Mouse (Mus musculus) liver, embryonic 13.5 days (tissue): ENCODE results near the gene Tubb2b. TPM values are rescaled to one million over a fixed set of nuclear protein-coding genes. Genes with fewer than 3 reads are reported as not detected.
A peak's percentile ranks its signal among the peaks of the same experiment; 100 is the strongest.

Source experiments
- ATAC-seq: fragments of 200-750 bp; cut with Nextera tagmentation; 2 replicates; pipeline ENCODE4 v1.8.0; 2017; ENCODE audit warnings: low read depth, mild to moderate bottlenecking, moderate number of reproducible peaks, moderate library complexity
- DNase-seq: peaks from one replicate; pipeline ENCODE4 v3.0.0; 2022
- H3K27ac ChIP-seq: fragments of 300-500 bp; sonication (generic); 2 replicates; pipeline ENCODE4 v1.5.1; 2015; ENCODE audit warnings: moderate library complexity, mild to moderate bottlenecking, inconsistent platforms
- H3K27me3 ChIP-seq: fragments of 300-500 bp; sonication (generic); 2 replicates; pipeline ENCODE4 v1.6.1; 2015; ENCODE audit warnings: mild to moderate bottlenecking, inconsistent platforms
- H3K36me3 ChIP-seq: fragments of 300-500 bp; sonication (generic); 2 replicates; pipeline ENCODE4 v1.6.1; 2015; ENCODE audit warnings: mild to moderate bottlenecking, inconsistent platforms
- H3K4me1 ChIP-seq: fragments of 300-500 bp; sonication (generic); replicated peaks from 2 replicates; pipeline ENCODE4 v1.6.1; 2015; ENCODE audit warnings: inconsistent platforms
- H3K4me2 ChIP-seq: fragments of 300-500 bp; sonication (generic); 2 replicates; pipeline ENCODE4 v1.6.1; 2015; ENCODE audit warnings: inconsistent platforms, mild to moderate bottlenecking, moderate library complexity
- H3K4me3 ChIP-seq: fragments of 300-500 bp; sonication (generic); replicated peaks from 2 replicates; pipeline ENCODE4 v1.5.1; 2015; ENCODE audit warnings: mild to moderate bottlenecking, inconsistent platforms
- H3K9ac ChIP-seq: fragments of 300-500 bp; sonication (generic); 2 replicates; pipeline ENCODE4 v1.6.1; 2015; ENCODE audit warnings: mild to moderate bottlenecking, inconsistent platforms
- H3K9me3 ChIP-seq: fragments of 300-500 bp; sonication (generic); replicated peaks from 2 replicates; pipeline ENCODE4 v1.6.1; 2016; ENCODE audit warnings: inconsistent platforms
- WGBS: fragments of 180-500 bp; shearing (Covaris S2); methylation state at CpG from one replicate; pipeline ENCODE4 v1.1.7; 2015; ENCODE audit not compliant: insufficient replicate concordance; 5-methylcytosine and 5-hydroxymethylcytosine counted together
- polyA plus RNA-seq: library from polyadenylated mRNA; unstranded; fragments of >200 nt; fragmentation: Nextera tagmentation; extraction: Ambion mirVana; gene quantifications from 2 replicates; pipeline ENCODE4 v1.2.1, GENCODE M21; 2015

The Tubb2b gene
- polyA plus RNA-seq, 1 experiment from 2014 or later: 1.5 TPM

DNA sequence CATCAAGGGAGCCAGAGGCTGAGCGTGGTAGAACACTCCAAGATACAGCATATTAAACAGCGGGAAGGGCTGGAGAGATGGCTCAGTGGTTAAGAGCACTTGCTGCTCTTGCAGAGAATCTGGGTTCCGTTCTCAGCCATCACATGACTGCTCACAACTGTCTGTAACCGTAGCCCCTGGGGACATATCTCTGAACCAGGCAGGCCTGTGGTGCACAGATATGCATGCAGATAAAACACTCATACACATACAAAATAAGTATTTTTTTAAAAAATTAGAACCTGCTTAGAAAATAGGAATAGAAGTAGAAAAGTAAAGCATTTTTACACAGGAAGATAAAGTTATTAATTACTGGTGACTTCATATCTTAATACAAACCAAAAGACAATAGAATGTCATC is 11.4 kb downstream of the Tubb2b start:
- Histone ChIP-seq H3K4me3 (no peak overlapping the region), H3K4me2 (peak overlapping the region; percentile 12; the same call in 1 of the 2 replicates), H3K9me3 (no peaks in the 10 kb centered on the region), H3K27me3 (no peaks in the 10 kb centered on the region), H3K36me3 (no peaks in the 10 kb centered on the region), H3K4me1 (peaks cover 37% of the 10 kb centered on the region), H3K9ac (no peak overlapping the region), H3K27ac (no peak overlapping the region)
- ATAC-seq (peak; percentile 86), DNase-seq (peak; percentile 66)
- WGBS: 19% methylated on average over 4 of the region's 4 CpGs

- 33% methylated on average over 6 of the region's 6 CpGs for WGBS
- H3K27me3 ChIP-seq: no peaks in the 10 kb centered on the region
- no peaks in the 10 kb centered on the region for H3K9me3 ChIP-seq
- DNase-seq (no peak), ATAC-seq (peak; percentile 51; the same call in 1 of the 2 replicates)
- H3K4me1 ChIP-seq: peaks cover 37% of the 10 kb centered on the region
- no peak overlapping the region for H3K4me3 ChIP-seq
- H3K9ac ChIP-seq: no peak overlapping the region
- H3K36me3 ChIP-seq: no peaks in the 10 kb centered on the region
- H3K27ac ChIP-seq: no peak overlapping the region
- H3K4me2 ChIP-seq: no peak overlapping the region
Observed at GRCm38 (mm10) chr13:34116508-34116907, 13.8 kb downstream of the Tubb2b start.

GRCm38 (mm10) chr13:34114654-34115053 is 15.6 kb downstream of the Tubb2b start:
- Histone ChIP-seq H3K9ac (no peak overlapping the region), H3K4me3 (no peak overlapping the region), H3K27me3 (0 out of 2 replicates have a peak, but pooled peaks cover 4% of the 10 kb centered on the region), H3K9me3 (no peaks in the 10 kb centered on the region), H3K4me2 (no peak overlapping the region), H3K36me3 (no peaks in the 10 kb centered on the region), H3K27ac (no peak overlapping the region), H3K4me1 (peaks cover 32% of the 10 kb centered on the region)
- ATAC-seq (no peak), DNase-seq (no peak)
- 43% methylated on average over 4 of the region's 4 CpGs for WGBS

GRCm38 (mm10) chr13:34113086-34113485 is 17.2 kb downstream of the Tubb2b start:
- WGBS: 81% methylated on average over 3 of the region's 3 CpGs
- no peaks in the 10 kb centered on the region for H3K9me3 ChIP-seq
- H3K4me3 ChIP-seq: no peak overlapping the region
- DNase-seq (no peak), ATAC-seq (no peak)
- H3K4me1 ChIP-seq: peaks cover 20% of the 10 kb centered on the region
- H3K27me3 ChIP-seq: 0 out of 2 replicates have a peak, but pooled peaks cover 4% of the 10 kb centered on the region
- no peaks in the 10 kb centered on the region for H3K36me3 ChIP-seq
- H3K27ac ChIP-seq: no peak overlapping the region
- H3K9ac ChIP-seq: no peak overlapping the region
- no peak overlapping the region for H3K4me2 ChIP-seq

GRCm38 (mm10) chr13:34112369-34113081 is 17.7 kb downstream of the Tubb2b start:
- Histone ChIP-seq H3K9me3 (no peaks in the 10 kb centered on the region), H3K27ac (no peak overlapping the region), H3K4me1 (peaks cover 20% of the 10 kb centered on the region), H3K4me3 (no peak overlapping the region), H3K9ac (no peak overlapping the region), H3K36me3 (no peaks in the 10 kb centered on the region), H3K4me2 (no peak overlapping the region), H3K27me3 (0 out of 2 replicates have a peak, but pooled peaks cover 4% of the 10 kb centered on the region)
- ATAC-seq (no peak), DNase-seq (no peak)
- 74% methylated on average over 5 of the region's 5 CpGs for WGBS

DNA sequence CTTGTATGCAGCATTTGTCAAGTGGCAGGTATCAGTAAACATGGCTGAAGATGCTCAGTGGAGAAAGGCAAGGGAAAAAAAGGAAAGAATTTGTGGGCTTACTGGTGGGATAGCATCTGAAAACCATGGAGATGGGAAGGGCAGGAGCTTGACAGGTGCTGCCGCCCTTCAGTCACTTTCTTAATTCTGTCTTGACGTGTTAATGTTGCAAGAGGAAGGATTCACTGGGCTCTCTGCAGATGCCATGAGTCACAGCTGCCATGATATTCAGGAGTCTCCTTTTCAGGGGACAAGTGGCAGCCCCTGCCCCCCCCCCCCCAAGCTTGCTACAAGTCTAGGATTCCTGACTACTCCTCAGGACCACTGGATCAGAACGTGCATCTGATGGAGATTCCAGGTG is 18.4 kb downstream of the Tubb2b start:
- WGBS: 74% methylated on average over 3 of the region's 3 CpGs
- ATAC-seq: no peak
- H3K4me2 ChIP-seq: no peak overlapping the region

DNA sequence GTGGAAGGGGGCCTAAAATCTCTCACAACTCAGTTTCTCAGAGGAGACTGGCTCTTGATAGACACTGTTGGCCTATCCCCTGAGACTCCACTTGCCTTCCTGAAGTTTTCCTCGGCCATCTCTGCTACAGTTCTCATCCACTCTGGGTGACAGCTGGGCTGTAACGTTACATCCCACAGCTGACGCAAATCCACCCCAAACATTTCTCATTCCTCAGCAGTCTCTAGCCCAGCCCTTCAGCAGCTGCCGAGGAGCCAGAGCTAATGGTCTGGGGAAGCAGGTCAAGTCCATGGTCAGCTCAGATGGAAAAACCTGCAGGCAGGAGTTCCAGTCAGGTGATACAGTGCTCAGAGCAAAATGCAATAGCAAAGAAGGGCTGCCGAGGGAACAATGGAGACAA is 19.2 kb downstream of the Tubb2b start:
- Histone ChIP-seq H3K27me3 (0 out of 2 replicates have a peak, but pooled peaks cover 4% of the 10 kb centered on the region), H3K9ac (no peak overlapping the region), H3K4me1 (peaks cover 17% of the 10 kb centered on the region), H3K4me3 (no peak overlapping the region), H3K27ac (no peak overlapping the region), H3K36me3 (no peaks in the 10 kb centered on the region), H3K4me2 (no peak overlapping the region), H3K9me3 (no peaks in the 10 kb centered on the region)
- 61% methylated on average over 5 of the region's 5 CpGs for WGBS
- DNase-seq: no peak
- ATAC-seq: no peak

More for the DNA sequence above, 18.4 kb downstream of the Tubb2b start:
- Histone ChIP-seq H3K27me3 (0 out of 2 replicates have a peak, but pooled peaks cover 4% of the 10 kb centered on the region), H3K36me3 (no peaks in the 10 kb centered on the region), H3K27ac (no peak overlapping the region), H3K9ac (no peak overlapping the region), H3K4me1 (peaks cover 22% of the 10 kb centered on the region), H3K9me3 (no peaks in the 10 kb centered on the region), H3K4me3 (no peak overlapping the region)
- no peak for DNase-seq

GRCm38 (mm10) chr13:34109677-34110058 is 20.6 kb downstream of the Tubb2b start:
- Histone ChIP-seq H3K4me2 (no peak overlapping the region), H3K36me3 (no peaks in the 10 kb centered on the region), H3K27me3 (0 out of 2 replicates have a peak, but pooled peaks cover 4% of the 10 kb centered on the region), H3K4me1 (peaks cover 11% of the 10 kb centered on the region), H3K27ac (no peak overlapping the region), H3K4me3 (no peak overlapping the region), H3K9me3 (no peaks in the 10 kb centered on the region), H3K9ac (no peak overlapping the region)
- ATAC-seq: no peak
- no peak for DNase-seq
- 68% methylated on average over 4 of the region's 4 CpGs for WGBS

- Histone ChIP-seq H3K9ac (no peak overlapping the region), H3K4me1 (peaks cover 6% of the 10 kb centered on the region), H3K9me3 (no peaks in the 10 kb centered on the region; the same call in 1 of the 2 replicates), H3K4me3 (no peak overlapping the region), H3K4me2 (no peak overlapping the region), H3K27me3 (0 out of 2 replicates have a peak, but pooled peaks cover 4% of the 10 kb centered on the region), H3K36me3 (no peaks in the 10 kb centered on the region), H3K27ac (no peak overlapping the region)
- 61% methylated on average over 4 of the region's 4 CpGs for WGBS
- no peak for DNase-seq
- no peak for ATAC-seq
Observed at GRCm38 (mm10) chr13:34109035-34109676, 21.1 kb downstream of the Tubb2b start.

DNA sequence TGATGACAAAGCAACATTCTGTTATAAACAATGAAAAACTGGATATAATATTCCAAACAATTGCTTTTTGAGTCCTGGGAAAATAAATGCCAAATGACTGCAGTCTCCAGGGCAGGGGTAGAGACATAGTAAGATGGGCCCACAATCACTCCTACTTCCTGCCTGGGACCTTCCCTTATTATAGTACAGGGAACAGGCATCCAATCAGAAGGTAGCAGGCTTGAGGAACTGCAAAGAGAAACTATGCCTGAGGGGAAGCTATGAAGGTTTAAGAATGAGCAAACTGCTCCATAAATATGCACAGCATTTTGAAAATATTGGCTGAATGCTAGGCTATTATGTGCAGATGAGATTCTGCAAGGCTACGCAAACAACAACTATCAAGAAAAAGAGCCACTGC is 23.3 kb downstream of the Tubb2b start:
- ATAC-seq (no peak), DNase-seq (no peak)
- peaks cover 10% of the 10 kb centered on the region for H3K4me1 ChIP-seq
- H3K27me3 ChIP-seq: 0 out of 2 replicates have a peak, but pooled peaks cover 4% of the 10 kb centered on the region
- H3K4me3 ChIP-seq: no peak overlapping the region
- H3K36me3 ChIP-seq: no peaks in the 10 kb centered on the region
- no peak overlapping the region for H3K4me2 ChIP-seq
- no peaks in the 10 kb centered on the region; the same call in 1 of the 2 replicates for H3K9me3 ChIP-seq
- H3K27ac ChIP-seq: no peak overlapping the region
- H3K9ac ChIP-seq: no peak overlapping the region
- 86% methylated on average over 1 of the region's 1 CpGs for WGBS

DNA sequence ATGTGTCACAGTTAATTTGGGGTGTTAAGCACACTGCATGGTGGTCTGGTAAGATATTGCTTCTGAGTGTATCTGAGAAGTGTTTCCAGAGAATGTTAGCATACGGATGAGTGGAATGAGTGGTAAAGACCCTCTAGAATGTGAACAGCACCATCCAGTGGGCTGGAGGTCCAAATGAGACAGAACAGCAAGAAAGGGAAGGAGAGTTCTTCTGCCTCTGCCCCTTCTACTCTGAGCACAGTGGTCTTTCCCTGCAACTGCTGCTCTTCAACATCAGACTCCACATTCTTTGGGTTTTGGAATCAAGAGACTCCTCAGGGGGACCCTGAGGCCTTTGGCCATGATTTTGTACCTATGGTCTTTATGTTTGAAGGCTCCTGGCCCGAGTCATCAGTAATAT is 24.0 kb downstream of the Tubb2b start:
- 72% methylated on average over 2 of the region's 2 CpGs for WGBS
- Histone ChIP-seq H3K4me1 (peaks cover 17% of the 10 kb centered on the region), H3K9ac (no peak overlapping the region), H3K9me3 (no peaks in the 10 kb centered on the region; the same call in 1 of the 2 replicates), H3K36me3 (no peaks in the 10 kb centered on the region), H3K27ac (no peak overlapping the region), H3K4me2 (no peak overlapping the region), H3K4me3 (no peak overlapping the region), H3K27me3 (0 out of 2 replicates have a peak, but pooled peaks cover 3% of the 10 kb centered on the region)
- DNase-seq (no peak), ATAC-seq (no peak)
